Mouse (Mus musculus): ENCODE measurements at regions not wholly inside any gene's neighbourhood (a gene's known extent, or its start where the extent isn't known, plus 50 kb on each side); places are given as distances from the start of the nearest gene placed in this dataset.

GRCm38 (mm10) chr1:80091350-80091749, 126.9 kb downstream of the Fam124b start:
- Histone ChIP-seq H3K4me2 (ENCODE audit: low read depth) (no peak overlapping the region), H3K9me3 (ENCODE audit: low read length) (no peaks in the 10 kb centered on the region), H3K27me3 (ENCODE audit: insufficient read depth, low read length) (no peaks in the 10 kb centered on the region), H3K4me1 (ENCODE audit: insufficient read depth) (no peaks in the 10 kb centered on the region), H3K4me3 (ENCODE audit: low read depth, low read length) (no peak overlapping the region), H3K36me3 (ENCODE audit: insufficient read depth) (no peaks in the 10 kb centered on the region), H3K9ac (no peak overlapping the region), H3K27ac (ENCODE audit: low read depth, low read length) (no peak overlapping the region)
- peak; percentile 26 for DNase-seq
- no peak for TF ChIP-seq CTCF (IDR thresholded peaks at IDR 0.05; ENCODE audit: low read depth)
- 70% methylated on average over 8 of the region's 8 CpGs for WGBS
- peak; percentile 32; the same call in 1 of the 2 replicates for ATAC-seq

DNA sequence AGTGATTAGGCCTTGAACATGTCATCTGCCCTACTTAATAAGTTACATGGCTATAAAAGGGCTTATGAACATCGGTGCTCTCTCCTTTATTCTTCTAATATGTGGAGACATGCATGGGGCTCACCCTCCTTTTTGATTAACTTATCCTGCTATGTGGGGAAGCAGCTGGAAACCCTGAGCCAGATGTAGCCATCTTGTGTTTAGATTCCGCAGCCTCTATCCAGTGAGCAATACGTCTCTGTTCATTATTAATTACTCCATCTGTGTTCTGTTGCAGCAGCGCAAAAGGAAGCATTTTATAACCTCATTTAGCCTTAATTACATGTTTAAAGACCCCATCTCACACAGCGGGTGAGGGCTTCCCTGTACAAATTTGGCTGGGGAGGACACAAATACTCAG, 129.6 kb downstream of the Fam124b start:
- H3K27ac ChIP-seq (ENCODE audit: low read depth, low read length), result no peak overlapping the region
- H3K36me3 ChIP-seq (ENCODE audit: insufficient read depth), result no peaks in the 10 kb centered on the region
- H3K4me2 ChIP-seq (ENCODE audit: low read depth), result no peak overlapping the region
- WGBS, result 68% methylated on average over 5 of the region's 5 CpGs
- H3K9me3 ChIP-seq (ENCODE audit: low read length), result no peaks in the 10 kb centered on the region
- DNase-seq (no peak), ATAC-seq (no peak; the same call in 1 of the 2 replicates)
- no peak for TF ChIP-seq CTCF (IDR thresholded peaks at IDR 0.05; ENCODE audit: low read depth)
- H3K9ac ChIP-seq, result no peak overlapping the region
- H3K4me1 ChIP-seq (ENCODE audit: insufficient read depth), result no peaks in the 10 kb centered on the region
- H3K4me3 ChIP-seq (ENCODE audit: low read depth, low read length), result no peak overlapping the region
- no peaks in the 10 kb centered on the region for H3K27me3 ChIP-seq (ENCODE audit: insufficient read depth, low read length)

DNA sequence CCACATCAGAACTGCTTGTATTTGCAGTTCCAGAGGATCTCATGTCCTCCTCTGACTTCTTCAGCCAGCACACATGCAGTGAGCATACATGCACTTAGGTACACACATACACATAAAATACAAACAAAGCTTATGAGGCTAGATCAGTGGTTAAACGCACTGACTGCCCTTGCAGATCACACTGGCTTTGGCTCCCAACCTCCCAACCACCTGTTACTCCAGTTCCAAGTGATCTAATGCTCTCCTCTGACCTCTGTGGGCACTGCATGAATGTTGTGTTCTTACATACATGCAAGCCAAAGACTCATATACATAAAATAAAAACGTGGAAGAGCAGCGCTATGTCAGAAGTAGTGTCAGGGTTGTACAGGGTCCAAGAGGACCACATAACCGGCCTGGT, 141.9 kb downstream of the Fam124b start:
- H3K4me2 ChIP-seq (ENCODE audit: low read depth), result no peak overlapping the region
- DNase-seq, result no peak
- H3K4me1 ChIP-seq (ENCODE audit: insufficient read depth), result no peaks in the 10 kb centered on the region
- H3K27me3 ChIP-seq (ENCODE audit: insufficient read depth, low read length), result no peaks in the 10 kb centered on the region
- no peaks in the 10 kb centered on the region for H3K9me3 ChIP-seq (ENCODE audit: low read length)
- H3K36me3 ChIP-seq (ENCODE audit: insufficient read depth), result no peaks in the 10 kb centered on the region
- 88% methylated on average over 4 of the region's 4 CpGs for WGBS
- no peak overlapping the region for H3K27ac ChIP-seq (ENCODE audit: low read depth, low read length)
- no peak for TF ChIP-seq CTCF (IDR thresholded peaks at IDR 0.05; ENCODE audit: low read depth)
- no peak overlapping the region for H3K9ac ChIP-seq
- H3K4me3 ChIP-seq (ENCODE audit: low read depth, low read length), result no peak overlapping the region
- no peak for ATAC-seq

- peak; percentile 85 for ATAC-seq
- no peak overlapping the region for H3K27ac ChIP-seq (ENCODE audit: low read depth, low read length)
- DNase-seq, result peak; percentile 65
- H3K27me3 ChIP-seq (ENCODE audit: insufficient read depth, low read length), result no peaks in the 10 kb centered on the region
- no peak overlapping the region for H3K4me2 ChIP-seq (ENCODE audit: low read depth)
- no peak overlapping the region for H3K9ac ChIP-seq
- no peak overlapping the region for H3K4me3 ChIP-seq (ENCODE audit: low read depth, low read length)
- TF ChIP-seq CTCF (IDR thresholded peaks at IDR 0.05; ENCODE audit: low read depth), result no peak
- no peaks in the 10 kb centered on the region for H3K4me1 ChIP-seq (ENCODE audit: insufficient read depth)
- no peaks in the 10 kb centered on the region for H3K36me3 ChIP-seq (ENCODE audit: insufficient read depth)
- 75% methylated on average over 4 of the region's 4 CpGs for WGBS
- H3K9me3 ChIP-seq (ENCODE audit: low read length), result no peaks in the 10 kb centered on the region
These were observed 143.9 kb downstream of the Fam124b start for GRCm38 (mm10) chr1:80074376-80074775.

GRCm38 (mm10) chr1:80073950-80074349, 144.3 kb downstream of the Fam124b start:
- Histone ChIP-seq H3K27me3 (ENCODE audit: insufficient read depth, low read length) (no peaks in the 10 kb centered on the region), H3K4me1 (ENCODE audit: insufficient read depth) (no peaks in the 10 kb centered on the region), H3K4me2 (ENCODE audit: low read depth) (no peak overlapping the region), H3K9ac (no peak overlapping the region), H3K27ac (ENCODE audit: low read depth, low read length) (no peak overlapping the region), H3K4me3 (ENCODE audit: low read depth, low read length) (no peak overlapping the region), H3K9me3 (ENCODE audit: low read length) (no peaks in the 10 kb centered on the region), H3K36me3 (ENCODE audit: insufficient read depth) (no peaks in the 10 kb centered on the region)
- ATAC-seq (peak; percentile 70), DNase-seq (no peak)
- 73% methylated on average over 3 of the region's 3 CpGs for WGBS
- no peak for TF ChIP-seq CTCF (IDR thresholded peaks at IDR 0.05; ENCODE audit: low read depth)

DNA sequence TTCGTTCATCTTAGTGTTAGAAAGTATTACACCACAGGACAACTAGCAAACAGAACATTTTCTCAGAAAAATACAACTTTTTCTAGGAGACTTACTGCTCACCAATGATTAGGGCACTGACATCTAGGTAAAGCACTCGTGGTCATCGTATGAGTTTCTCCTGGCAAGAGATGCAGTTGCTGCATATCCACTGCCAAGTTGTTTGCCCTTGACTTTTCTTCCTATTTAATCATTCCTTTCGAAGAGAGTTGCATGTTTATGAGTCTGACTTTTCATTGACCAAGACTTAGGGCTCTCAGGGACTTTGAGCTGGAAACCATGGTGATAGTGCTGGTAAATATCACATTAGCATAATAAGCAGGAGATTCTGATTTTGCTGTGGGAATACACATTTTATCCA, 149.1 kb downstream of the Fam124b start:
- 81% methylated on average over 4 of the region's 4 CpGs for WGBS
- Histone ChIP-seq H3K36me3 (ENCODE audit: insufficient read depth) (no peaks in the 10 kb centered on the region), H3K4me1 (ENCODE audit: insufficient read depth) (no peaks in the 10 kb centered on the region), H3K4me2 (ENCODE audit: low read depth) (no peak overlapping the region), H3K9ac (no peak overlapping the region), H3K9me3 (ENCODE audit: low read length) (no peaks in the 10 kb centered on the region), H3K27ac (ENCODE audit: low read depth, low read length) (no peak overlapping the region), H3K4me3 (ENCODE audit: low read depth, low read length) (no peak overlapping the region), H3K27me3 (ENCODE audit: insufficient read depth, low read length) (no peaks in the 10 kb centered on the region)
- DNase-seq (no peak), ATAC-seq (no peak)
- TF ChIP-seq CTCF (IDR thresholded peaks at IDR 0.05; ENCODE audit: low read depth), result no peak

- no peaks in the 10 kb centered on the region for H3K4me1 ChIP-seq (ENCODE audit: insufficient read depth)
- ATAC-seq (no peak), DNase-seq (no peak)
- no peak overlapping the region for H3K4me2 ChIP-seq (ENCODE audit: low read depth)
- TF ChIP-seq CTCF (IDR thresholded peaks at IDR 0.05; ENCODE audit: low read depth), result no peak
- no peak overlapping the region for H3K27ac ChIP-seq (ENCODE audit: low read depth, low read length)
- 72% methylated on average over 1 of the region's 1 CpGs for WGBS
- H3K9me3 ChIP-seq (ENCODE audit: low read length), result no peaks in the 10 kb centered on the region
- H3K27me3 ChIP-seq (ENCODE audit: insufficient read depth, low read length), result no peaks in the 10 kb centered on the region
- no peaks in the 10 kb centered on the region for H3K36me3 ChIP-seq (ENCODE audit: insufficient read depth)
- H3K4me3 ChIP-seq (ENCODE audit: low read depth, low read length), result no peak overlapping the region
- H3K9ac ChIP-seq, result no peak overlapping the region
These were observed 156.2 kb downstream of the Fam124b start for GRCm38 (mm10) chr1:80062121-80062520.

GRCm38 (mm10) chr1:80061632-80062031, 156.6 kb downstream of the Fam124b start:
- ATAC-seq (0 out of 2 replicates have a peak, but pooled peaks have one; percentile 48), DNase-seq (no peak)
- H3K36me3 ChIP-seq (ENCODE audit: insufficient read depth), result no peaks in the 10 kb centered on the region
- 44% methylated on average over 7 of the region's 7 CpGs for WGBS
- no peak overlapping the region for H3K4me2 ChIP-seq (ENCODE audit: low read depth)
- H3K9ac ChIP-seq, result no peak overlapping the region
- no peaks in the 10 kb centered on the region for H3K9me3 ChIP-seq (ENCODE audit: low read length)
- no peaks in the 10 kb centered on the region for H3K4me1 ChIP-seq (ENCODE audit: insufficient read depth)
- no peaks in the 10 kb centered on the region for H3K27me3 ChIP-seq (ENCODE audit: insufficient read depth, low read length)
- no peak for TF ChIP-seq CTCF (IDR thresholded peaks at IDR 0.05; ENCODE audit: low read depth)
- no peak overlapping the region for H3K4me3 ChIP-seq (ENCODE audit: low read depth, low read length)
- no peak overlapping the region for H3K27ac ChIP-seq (ENCODE audit: low read depth, low read length)
